Mouse (Mus musculus) mature B cell (primary cell): Measurements from ENCODE around the gene Tmem253.
"Not testable (repeated sequence)": the region's sequence is repeated elsewhere in the genome, so short reads cannot be mapped to it uniquely, and the experiment has no call there.

ENCODE experiments used
- in situ Hi-C: fragments of 300-500 bp; cut with MboI; formaldehyde crosslinking; loops from 2 replicates; pipeline ENCODE4 v1.14.3; 2019

Tmem253 gene

DNA sequence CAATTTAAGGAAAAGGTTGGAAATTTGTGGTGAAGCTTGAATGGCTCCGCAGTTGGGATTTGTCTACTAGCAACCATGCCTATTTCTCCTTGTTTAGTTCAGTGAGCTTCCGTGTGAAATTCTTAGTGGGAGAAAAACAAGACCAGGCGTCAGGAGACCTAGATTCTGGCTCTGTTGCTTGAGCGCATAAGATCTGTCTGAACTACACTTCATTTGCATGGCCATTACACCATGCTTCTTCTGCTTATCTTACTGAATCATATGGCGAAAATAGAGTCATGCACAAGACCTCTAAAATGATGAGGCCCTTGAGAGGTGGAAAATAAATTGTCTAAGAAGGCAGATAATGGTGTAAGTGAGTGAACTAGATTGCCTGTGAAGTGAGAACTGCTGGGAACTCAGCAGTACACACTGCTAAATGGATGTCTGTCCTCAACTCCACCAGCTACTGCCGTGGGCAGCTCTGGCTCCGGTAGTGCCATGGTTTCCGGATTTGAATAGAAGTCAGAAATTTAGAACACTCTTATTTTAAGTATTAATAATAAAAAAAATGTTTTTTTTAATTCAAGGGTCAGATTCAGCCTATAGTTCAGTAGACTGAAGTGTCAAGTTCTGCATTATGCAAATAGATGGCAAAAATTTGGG is 6.2 kb downstream of the Tmem253 start:
- in situ Hi-C loops = loop anchor here (5.0 kb wide), 1 partner anchor 124 kb away; no protein-coding TSS in a partner anchor

DNA sequence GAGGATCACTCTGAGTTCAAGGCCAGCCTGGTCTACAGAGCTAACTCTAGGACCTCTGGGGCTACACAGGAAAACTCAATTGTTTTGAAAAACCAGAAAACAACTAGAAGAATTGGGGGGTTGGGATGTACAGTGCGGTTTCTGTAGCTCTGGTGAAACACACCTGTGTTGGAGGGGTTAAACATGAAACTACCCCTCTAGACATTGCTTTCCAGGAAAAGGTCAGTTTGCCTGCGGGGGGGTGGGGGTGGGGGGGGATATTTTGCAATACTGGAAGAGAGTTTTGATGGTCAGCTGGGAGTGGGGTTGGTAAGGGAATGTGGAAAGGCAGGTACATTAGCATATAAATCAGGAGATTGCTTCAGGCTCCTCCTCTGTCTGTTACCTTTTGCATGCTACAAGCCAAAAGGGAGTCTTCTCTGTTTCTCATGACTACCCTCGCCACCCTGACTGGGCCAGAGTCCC is 6.8 kb downstream of the Tmem253 start:
- in situ Hi-C loops = loop anchor here (5.0 kb wide), 1 partner anchor 125 kb away; no protein-coding TSS in a partner anchor

- in situ Hi-C loops = loop anchor here (5.0 kb wide), 1 partner anchor 126 kb away; no protein-coding TSS in a partner anchor
Measured at GRCm38 (mm10) chr14:52022709-52023459, 7.4 kb downstream of the Tmem253 start.

- in situ Hi-C loops = loop anchor here (5.0 kb wide), 1 partner anchor 127 kb away; no protein-coding TSS in a partner anchor
Measured at GRCm38 (mm10) chr14:52024133-52024532, 8.7 kb downstream of the Tmem253 start.

- in situ Hi-C loops = no loop called here
Measured at GRCm38 (mm10) chr14:52026342-52026741, 10.9 kb downstream of the Tmem253 start.

- in situ Hi-C loops = no loop called here
Measured at GRCm38 (mm10) chr14:52035926-52036325, 20.5 kb downstream of the Tmem253 start.

- in situ Hi-C loops = no loop called here
Measured at GRCm38 (mm10) chr14:52039332-52039731, 23.9 kb downstream of the Tmem253 start.

- in situ Hi-C loops = not testable (repeated sequence)
Measured at GRCm38 (mm10) chr14:52042359-52042758, 26.9 kb downstream of the Tmem253 start, which contains the start of gene Olfr221. Olfr221 (minus strand) TSS chr14:52042459.

- in situ Hi-C loops = no loop called here
Measured at GRCm38 (mm10) chr14:52043446-52043845, 28.0 kb downstream of the Tmem253 start.

GRCm38 (mm10) chr14:52044901-52045678 is 29.6 kb downstream of the Tmem253 start:
- in situ Hi-C loops = no loop called here

DNA sequence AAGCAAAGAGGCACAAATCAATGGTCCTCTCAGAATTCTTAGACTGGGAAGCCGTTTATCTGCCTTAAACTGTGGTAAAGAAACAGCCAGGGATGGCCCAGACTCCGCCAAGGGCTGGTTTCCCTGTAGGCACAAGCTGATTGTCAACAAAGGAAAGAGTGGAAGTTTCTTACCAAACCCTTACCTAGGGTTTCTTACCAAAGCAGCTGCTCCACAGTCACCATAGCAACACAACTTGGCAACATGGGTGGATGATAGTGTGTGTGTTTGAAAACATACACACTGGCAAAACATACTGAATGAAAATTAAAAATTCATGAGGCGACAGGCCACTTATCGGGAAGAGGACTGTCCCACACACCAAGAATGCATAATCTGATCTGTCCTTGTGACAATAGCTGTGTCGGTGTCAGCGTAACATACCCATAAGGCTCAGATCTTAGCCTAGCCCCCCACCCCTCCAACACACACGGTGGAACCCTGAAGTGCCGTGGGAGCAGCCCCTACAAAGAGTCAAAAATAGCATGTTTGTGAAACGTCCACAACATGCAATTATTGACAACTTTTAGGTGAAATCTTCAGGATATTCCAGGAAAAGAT is 30.6 kb downstream of the Tmem253 start:
- in situ Hi-C loops = no loop called here

DNA sequence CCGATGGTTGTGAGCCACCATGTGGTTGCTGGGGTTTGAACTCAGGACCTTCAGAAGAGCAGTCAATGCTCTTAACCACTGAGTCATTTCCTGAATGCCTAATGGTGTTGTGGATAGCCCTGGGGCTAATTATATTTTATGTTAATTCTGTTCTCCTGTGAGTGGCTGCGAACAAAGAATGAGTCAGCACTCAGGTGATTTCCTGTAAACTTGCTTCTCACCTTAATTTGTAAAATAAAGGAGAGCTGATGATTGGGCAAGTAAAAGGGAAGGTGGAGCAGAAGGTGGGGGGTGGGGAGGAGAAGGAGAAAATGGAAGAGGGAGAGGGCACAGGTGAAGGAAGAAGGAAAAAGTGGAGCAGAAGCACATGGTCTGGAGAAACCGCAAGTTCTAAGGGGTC is 37.3 kb downstream of the Tmem253 start:
- in situ Hi-C loops = not testable (repeated sequence)

DNA sequence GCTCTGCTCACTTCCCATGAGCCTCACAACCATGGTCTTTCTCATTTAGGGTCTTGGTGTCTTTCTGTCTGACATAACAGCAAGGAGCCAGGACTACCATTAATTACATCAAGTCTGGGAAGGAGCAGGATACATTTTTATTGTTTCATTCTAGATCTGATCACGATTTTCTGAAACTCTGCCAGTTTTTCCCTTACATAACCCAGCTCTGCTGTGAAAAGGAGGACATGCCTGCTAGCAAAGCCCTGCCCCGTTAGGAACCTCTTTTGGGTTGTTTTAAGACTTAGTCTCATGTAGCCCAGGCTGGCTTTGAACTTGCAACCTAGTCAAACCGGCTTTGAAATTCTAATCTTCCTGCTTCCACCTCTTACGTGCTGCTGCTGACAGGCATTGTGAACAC is 44.5 kb downstream of the Tmem253 start:
- in situ Hi-C loops = no loop called here

DNA sequence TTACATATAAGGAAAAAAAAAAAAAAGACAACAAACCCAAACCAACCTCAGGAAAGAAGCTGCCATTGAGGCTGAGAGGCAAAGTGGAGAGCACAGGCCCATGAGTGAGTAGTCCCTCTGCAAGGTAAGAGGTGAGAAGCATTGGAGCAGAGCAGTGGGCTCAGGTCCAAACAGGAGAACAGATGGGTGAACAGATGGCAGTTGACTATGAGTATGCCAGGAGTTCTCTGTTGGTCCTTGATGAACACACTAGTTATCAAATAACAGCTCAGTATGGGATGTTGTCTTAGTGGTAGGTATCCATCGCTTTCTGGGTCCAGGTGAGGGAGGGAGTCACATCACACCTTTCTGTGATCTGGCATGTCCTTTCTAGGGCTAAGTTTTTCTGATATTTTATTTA is 45.3 kb downstream of the Tmem253 start:
- in situ Hi-C loops = no loop called here

DNA sequence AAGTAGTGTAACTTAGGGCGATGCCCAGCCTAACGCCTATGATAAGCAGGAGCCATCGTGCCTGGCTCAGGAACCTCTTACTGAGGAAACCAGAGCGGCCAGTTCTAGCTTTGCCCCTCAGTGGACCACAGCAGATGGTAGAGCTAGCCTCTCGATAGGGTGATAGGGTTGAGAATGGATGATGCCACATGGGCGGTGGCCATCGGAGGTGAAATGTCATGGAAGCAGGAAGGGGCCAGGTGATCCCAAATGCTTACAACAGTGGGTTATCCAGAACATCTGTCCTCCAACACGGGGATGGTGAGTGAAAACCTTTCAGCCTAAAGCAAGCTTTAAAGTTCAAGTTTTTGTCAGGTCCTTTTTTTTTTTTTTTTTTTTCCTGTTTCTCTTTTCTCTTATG is 46.3 kb downstream of the Tmem253 start:
- in situ Hi-C loops = no loop called here

GRCm38 (mm10) chr14:52066135-52066534 is 50.7 kb downstream of the Tmem253 start:
- in situ Hi-C loops = no loop called here
